Mouse (Mus musculus) small intestine, adult 2 months (tissue): ENCODE measurements around the gene Tsnax. TPM values are rescaled to one million over a fixed set of nuclear protein-coding genes. Genes with fewer than 3 reads are reported as not detected.

Experiments used
- H3K27ac ChIP-seq: fragments of 200-500 bp; 2 replicates; pipeline ENCODE4 v1.5.1; 2012; ENCODE audit warnings: low read depth, low read length, control low read depth, inconsistent platforms; ENCODE audit not compliant: insufficient read depth
- H3K27me3 ChIP-seq: fragments of 200-500 bp; 2 replicates; pipeline ENCODE4 v1.6.1; 2012; ENCODE audit warnings: mild to moderate bottlenecking, moderate library complexity, low read length, inconsistent platforms; ENCODE audit not compliant: control insufficient read depth, insufficient read depth
- H3K36me3 ChIP-seq: fragments of 200-500 bp; 2 replicates; pipeline ENCODE4 v1.6.1; 2012; ENCODE audit warnings: mild to moderate bottlenecking, low read length, control low read depth, inconsistent platforms; ENCODE audit not compliant: control insufficient read depth, insufficient read depth
- H3K4me1 ChIP-seq: fragments of 200-500 bp; 2 replicates; pipeline ENCODE4 v1.6.1; 2012; ENCODE audit warnings: low read length, inconsistent platforms, mixed read lengths; ENCODE audit not compliant: control insufficient read depth, insufficient read depth, insufficient read length
- H3K4me3 ChIP-seq: fragments of 200-500 bp; 2 replicates; pipeline ENCODE4 v1.5.1; 2012; ENCODE audit warnings: low read depth, mild to moderate bottlenecking, control low read depth, inconsistent platforms, low read length, moderate library complexity
- CTCF ChIP-seq: fragments of 200-500 bp; IDR thresholded peaks from 2 replicates; pipeline ENCODE4 v1.5.1; 2012; ENCODE audit warnings: low read depth, mild to moderate bottlenecking, control low read depth, inconsistent platforms, low read length, moderate library complexity, mixed read lengths; ENCODE audit not compliant: insufficient replicate concordance, insufficient read length; ENCODE audit errors: extremely low read depth
- POLR2A ChIP-seq: fragments of 200-500 bp; IDR thresholded peaks from 2 replicates; pipeline ENCODE4 v1.6.1; 2012; ENCODE audit warnings: low read depth, mild to moderate bottlenecking, control low read depth, inconsistent platforms, low read length, moderate library complexity
- WGBS: fragments of 180-500 bp; shearing (Covaris S2); methylation state at CpG from one replicate; pipeline ENCODE4 v1.1.7; 2018; 5-methylcytosine and 5-hydroxymethylcytosine counted together
- polyA plus RNA-seq: library from polyadenylated mRNA; depleted of rRNA; stranded (reverse); fragments of >200 nt; gene quantifications from 2 replicates; pipeline ENCODE4 v1.2.3, GENCODE M21; 2012

Gene Tsnax
- polyA plus RNA-seq, 1 experiment = 12.0 TPM

DNA sequence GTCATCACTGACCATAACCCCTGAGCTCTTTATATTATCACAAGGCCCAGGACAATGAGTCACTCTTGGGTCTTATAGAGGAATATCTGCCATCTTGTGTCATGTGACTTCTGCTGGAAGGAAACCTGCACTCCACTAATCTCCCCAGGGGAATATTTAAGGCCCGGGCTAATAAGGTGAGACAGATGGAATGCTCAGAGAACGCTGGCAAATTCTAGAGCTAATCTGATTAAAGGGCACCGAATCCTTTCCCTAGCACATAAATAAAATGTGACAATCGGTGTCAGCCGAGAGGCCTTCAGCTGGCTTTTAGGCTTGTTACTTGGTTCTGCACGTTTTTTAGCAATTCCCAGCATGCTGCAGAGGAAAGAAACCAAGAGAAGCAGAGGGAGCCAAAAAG is 56.9 kb downstream of the Tsnax start:
- no peak overlapping the region for H3K4me3 ChIP-seq
- no peaks in the 10 kb centered on the region for H3K27me3 ChIP-seq
- TF ChIP-seq POLR2A = no peak
- TF ChIP-seq CTCF = no peak
- no peaks in the 10 kb centered on the region for H3K36me3 ChIP-seq
- peaks cover 7% of the 10 kb centered on the region; the same call in 1 of the 2 replicates for H3K4me1 ChIP-seq
- H3K27ac ChIP-seq = no peak overlapping the region
- 74% methylated on average over 6 of the region's 6 CpGs for WGBS

- peaks cover 10% of the 10 kb centered on the region; the same call in 1 of the 2 replicates for H3K4me1 ChIP-seq
- WGBS = 84% methylated on average over 10 of the region's 10 CpGs
- TF ChIP-seq CTCF (no peak), POLR2A (no peak)
- no peak overlapping the region for H3K27ac ChIP-seq
- H3K36me3 ChIP-seq = no peaks in the 10 kb centered on the region
- no peak overlapping the region for H3K4me3 ChIP-seq
- no peaks in the 10 kb centered on the region for H3K27me3 ChIP-seq
These were observed 61.3 kb downstream of the Tsnax start for GRCm38 (mm10) chr8:125074141-125074540.

DNA sequence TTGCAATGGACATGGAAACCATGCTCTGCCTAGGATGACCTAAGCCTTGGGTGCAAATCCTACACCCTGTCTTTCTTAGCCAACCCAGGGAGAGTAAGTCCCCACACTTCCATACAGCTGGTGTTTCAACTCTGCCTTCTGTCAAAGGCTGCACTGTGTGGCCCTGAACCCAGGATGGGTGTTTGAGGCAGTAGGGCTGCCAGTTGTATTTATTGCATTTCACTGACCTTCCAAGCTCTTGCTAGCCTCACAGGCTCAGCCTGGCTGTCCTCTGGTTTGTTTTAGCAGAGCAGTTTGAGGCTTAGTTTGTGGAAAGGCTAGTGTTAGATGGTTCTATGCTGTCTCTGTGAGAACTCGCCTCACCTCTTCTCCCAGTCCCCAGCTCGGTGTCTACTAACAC is 61.8 kb downstream of the Tsnax start:
- H3K36me3 ChIP-seq = no peaks in the 10 kb centered on the region
- no peak overlapping the region for H3K27ac ChIP-seq
- no peak for TF ChIP-seq CTCF
- H3K4me3 ChIP-seq = no peak overlapping the region
- WGBS = 92% methylated on average over 2 of the region's 2 CpGs
- peaks cover 13% of the 10 kb centered on the region; the same call in 1 of the 2 replicates for H3K4me1 ChIP-seq
- H3K27me3 ChIP-seq = no peaks in the 10 kb centered on the region

- Histone ChIP-seq H3K27me3 (no peaks in the 10 kb centered on the region), H3K4me1 (peaks cover 14% of the 10 kb centered on the region; the same call in 1 of the 2 replicates), H3K36me3 (no peaks in the 10 kb centered on the region), H3K27ac (no peak overlapping the region), H3K4me3 (no peak overlapping the region)
- 84% methylated on average over 4 of the region's 4 CpGs for WGBS
- TF ChIP-seq POLR2A (no peak), CTCF (no peak)
These were observed 62.6 kb downstream of the Tsnax start for GRCm38 (mm10) chr8:125075389-125075788.

GRCm38 (mm10) chr8:125077326-125077725 is 64.5 kb downstream of the Tsnax start:
- Histone ChIP-seq H3K4me1 (peaks cover 14% of the 10 kb centered on the region; the same call in 1 of the 2 replicates), H3K4me3 (no peak overlapping the region), H3K27ac (no peak overlapping the region), H3K27me3 (no peaks in the 10 kb centered on the region), H3K36me3 (no peaks in the 10 kb centered on the region)
- TF ChIP-seq POLR2A (no peak), CTCF (no peak)
- WGBS = 93% methylated on average over 8 of the region's 8 CpGs

DNA sequence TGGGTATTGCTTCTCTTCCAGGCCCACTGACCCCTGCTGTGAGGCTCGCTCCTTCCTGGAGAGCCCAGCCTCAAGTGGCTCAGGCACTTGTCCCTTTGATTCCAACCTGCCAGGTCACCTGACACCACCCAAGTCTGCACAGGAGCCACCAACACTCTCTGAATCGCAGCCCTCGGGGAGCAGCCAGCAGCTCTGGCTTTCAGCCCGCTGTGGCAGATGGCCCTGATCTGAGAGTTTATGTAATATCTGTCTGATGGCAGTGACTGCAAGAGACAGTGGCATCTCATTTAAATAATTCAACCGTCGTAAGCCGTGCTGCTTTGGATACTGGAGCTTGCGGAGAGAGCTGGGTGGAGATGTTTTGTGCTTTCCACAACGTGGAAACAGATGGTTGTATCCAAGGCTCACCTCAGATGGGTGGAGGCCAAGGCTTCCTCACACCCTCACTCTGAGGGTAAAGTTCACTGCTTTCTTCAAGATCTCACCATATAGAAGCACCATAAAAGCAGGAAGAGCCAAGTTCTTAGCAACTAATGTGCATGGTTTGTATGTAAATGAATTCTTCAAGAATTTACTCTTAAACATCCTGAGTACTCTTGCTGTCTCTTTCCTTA is 66.1 kb downstream of the Tsnax start:
- H3K4me3 ChIP-seq = no peak overlapping the region
- 16% methylated on average over 9 of the region's 9 CpGs for WGBS
- H3K4me1 ChIP-seq = peaks cover 16% of the 10 kb centered on the region; the same call in 1 of the 2 replicates
- H3K27me3 ChIP-seq = no peaks in the 10 kb centered on the region
- H3K36me3 ChIP-seq = no peaks in the 10 kb centered on the region
- no peak for TF ChIP-seq CTCF
- no peak for TF ChIP-seq POLR2A
- H3K27ac ChIP-seq = 0 out of 2 replicates have a peak overlapping the region, but pooled peaks have one; percentile 4

DNA sequence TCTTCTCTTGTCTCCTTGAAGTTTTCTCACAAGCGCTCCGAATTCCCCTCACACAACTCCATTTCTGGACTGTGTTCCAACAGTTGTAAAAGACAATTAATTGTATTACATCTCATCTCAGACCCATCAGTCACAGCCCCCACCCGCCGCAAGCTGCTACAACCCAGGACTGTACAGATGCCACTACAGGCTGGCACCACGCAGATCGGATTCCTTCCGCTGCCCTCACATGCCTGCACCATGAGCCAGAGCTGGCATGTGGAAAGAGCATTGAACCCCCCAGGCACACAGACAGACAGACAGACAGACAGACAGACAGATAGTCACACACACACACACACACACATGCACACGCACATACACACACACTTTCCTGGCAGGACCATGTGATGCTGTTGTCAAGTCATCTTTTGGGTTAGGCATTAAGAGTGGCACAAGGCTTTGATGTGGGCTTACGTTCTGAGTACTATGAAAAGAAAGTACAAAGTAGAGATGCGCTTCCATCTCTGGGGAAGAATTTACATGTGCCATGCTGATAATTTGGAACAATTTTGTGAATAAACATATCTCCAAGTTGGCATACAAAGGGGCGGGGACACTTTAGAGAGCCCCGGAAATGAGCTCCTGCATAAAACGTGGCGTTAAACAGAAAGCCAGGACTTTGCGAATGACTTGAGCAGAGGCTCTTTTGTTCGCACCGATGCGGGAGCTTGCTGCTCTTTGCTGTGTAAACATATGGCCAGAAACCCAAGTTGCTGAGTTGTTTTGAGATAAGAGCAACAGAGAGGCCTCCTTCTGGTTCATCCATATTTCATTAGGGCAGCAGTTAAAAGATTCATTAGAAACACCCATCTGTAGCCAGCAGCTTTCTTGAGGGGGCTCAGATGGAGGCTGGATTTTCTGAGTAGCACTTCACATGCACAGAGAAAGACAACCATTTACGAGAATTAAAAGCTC is 67.9 kb downstream of the Tsnax start:
- Histone ChIP-seq H3K27ac (no peak overlapping the region), H3K4me1 (peaks cover 19% of the 10 kb centered on the region; the same call in 1 of the 2 replicates), H3K4me3 (no peak overlapping the region), H3K27me3 (no peaks in the 10 kb centered on the region), H3K36me3 (no peaks in the 10 kb centered on the region)
- WGBS = 62% methylated on average over 19 of the region's 19 CpGs
- TF ChIP-seq CTCF (no peak), POLR2A (no peak)
